Mouse (Mus musculus): ENCODE results near the gene Rps16.

Rps16 gene

GRCm38 (mm10) chr7:28372251-28373108 lies 22.0 kb downstream of the Rps16 start, which contains the start of gene Plekhg2:
Gene Plekhg2 (minus strand): TSS chr7:28372599.
- ATAC-seq (ENCODE audit: insufficient number of reproducible peaks, low FRiP score, low TSS enrichment), result peak; percentile 74; the same call in 1 of the 2 replicates

- ATAC-seq (ENCODE audit: insufficient number of reproducible peaks, low FRiP score, low TSS enrichment), result no peak
These were observed 22.7 kb downstream of the Rps16 start for GRCm38 (mm10) chr7:28373131-28373581.

GRCm38 (mm10) chr7:28373891-28374495 lies 23.5 kb downstream of the Rps16 start:
- no peak for ATAC-seq (ENCODE audit: insufficient number of reproducible peaks, low FRiP score, low TSS enrichment)

GRCm38 (mm10) chr7:28374647-28375046 lies 24.2 kb downstream of the Rps16 start:
- ATAC-seq (ENCODE audit: insufficient number of reproducible peaks, low FRiP score, low TSS enrichment), result no peak

GRCm38 (mm10) chr7:28375176-28375921 lies 24.9 kb downstream of the Rps16 start:
- ATAC-seq (ENCODE audit: insufficient number of reproducible peaks, low FRiP score, low TSS enrichment), result no peak

- ATAC-seq (ENCODE audit: insufficient number of reproducible peaks, low FRiP score, low TSS enrichment), result no peak
These were observed 25.7 kb downstream of the Rps16 start for GRCm38 (mm10) chr7:28376011-28376771.

GRCm38 (mm10) chr7:28377190-28378065 lies 27.0 kb downstream of the Rps16 start:
- no peak for ATAC-seq (ENCODE audit: insufficient number of reproducible peaks, low FRiP score, low TSS enrichment)

GRCm38 (mm10) chr7:28378066-28378690 lies 27.7 kb downstream of the Rps16 start:
- ATAC-seq (ENCODE audit: insufficient number of reproducible peaks, low FRiP score, low TSS enrichment), result no peak

- 0 out of 2 replicates have a peak, but pooled peaks have one; percentile 31 for ATAC-seq (ENCODE audit: insufficient number of reproducible peaks, low FRiP score, low TSS enrichment)
These were observed 28.6 kb downstream of the Rps16 start for GRCm38 (mm10) chr7:28378769-28379651.

GRCm38 (mm10) chr7:28380237-28381016 lies 30.0 kb downstream of the Rps16 start, which contains the start of gene Zfp36:
Gene Zfp36 (minus strand): TSS chr7:28380253.
- no peak for ATAC-seq (ENCODE audit: insufficient number of reproducible peaks, low FRiP score, low TSS enrichment)

GRCm38 (mm10) chr7:28381017-28381790 lies 30.8 kb downstream of the Rps16 start:
- no peak for ATAC-seq (ENCODE audit: insufficient number of reproducible peaks, low FRiP score, low TSS enrichment)

GRCm38 (mm10) chr7:28381938-28382337 lies 31.5 kb downstream of the Rps16 start:
- no peak for ATAC-seq (ENCODE audit: insufficient number of reproducible peaks, low FRiP score, low TSS enrichment)

GRCm38 (mm10) chr7:28382347-28382951 lies 32.0 kb downstream of the Rps16 start:
- no peak for ATAC-seq (ENCODE audit: insufficient number of reproducible peaks, low FRiP score, low TSS enrichment)

GRCm38 (mm10) chr7:28382981-28383396 lies 32.5 kb downstream of the Rps16 start:
- ATAC-seq (ENCODE audit: insufficient number of reproducible peaks, low FRiP score, low TSS enrichment), result no peak

- ATAC-seq (ENCODE audit: insufficient number of reproducible peaks, low FRiP score, low TSS enrichment), result no peak
These were observed 33.2 kb downstream of the Rps16 start for GRCm38 (mm10) chr7:28383606-28384005.

GRCm38 (mm10) chr7:28384162-28384561 lies 33.7 kb downstream of the Rps16 start:
- no peak for ATAC-seq (ENCODE audit: insufficient number of reproducible peaks, low FRiP score, low TSS enrichment)
